Mouse (Mus musculus) adrenal gland, postnatal 36 days (tissue): ENCODE results near the gene Nmrk1. TPM values are rescaled to one million over a fixed set of nuclear protein-coding genes. Genes with fewer than 3 reads are reported as not detected.

Source experiments
- DNase-seq, 2 experiments: peaks; one replicate each; pipeline ENCODE4 v3.0.0; 2021; ENCODE audit warnings: mixed read lengths in 1 of 2
- total RNA-seq, 2 experiments: library from RNA; stranded (reverse); gene quantifications; 2 replicates each; pipeline ENCODE4 v1.2.3; 2021

Nmrk1 gene
- total RNA-seq, 2 experiments from 2014 or later = 9.0 to 17.7 TPM

- DNase-seq = no peak
Observed at GRCm38 (mm10) chr19:18617504-18617903, 14.2 kb upstream of the Nmrk1 start.

- no peak for DNase-seq
Observed at GRCm38 (mm10) chr19:18619060-18619459, 12.7 kb upstream of the Nmrk1 start.

- no peak for DNase-seq
Observed at GRCm38 (mm10) chr19:18619691-18620090, 12.1 kb upstream of the Nmrk1 start.

DNA sequence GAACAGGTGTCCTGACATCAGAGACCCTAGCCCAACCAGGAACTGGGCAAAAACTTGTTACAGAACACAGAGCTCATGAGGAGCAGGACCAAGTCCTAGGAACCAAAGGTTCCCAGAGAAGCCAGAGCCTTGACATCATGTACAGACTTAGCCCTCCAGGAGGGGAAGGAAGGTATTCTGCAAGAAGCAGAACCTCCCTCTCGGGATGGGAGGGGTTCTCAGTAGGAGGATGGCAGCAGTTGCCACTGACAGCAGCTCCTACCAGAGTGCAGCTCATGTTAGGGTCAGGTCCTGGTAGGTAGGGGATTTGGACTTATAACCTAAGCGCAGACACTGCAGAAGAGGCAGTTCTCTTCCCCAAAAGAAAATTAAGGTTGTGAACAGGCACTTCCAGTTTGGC is 7.9 kb upstream of the Nmrk1 start:
- no peak for DNase-seq

DNA sequence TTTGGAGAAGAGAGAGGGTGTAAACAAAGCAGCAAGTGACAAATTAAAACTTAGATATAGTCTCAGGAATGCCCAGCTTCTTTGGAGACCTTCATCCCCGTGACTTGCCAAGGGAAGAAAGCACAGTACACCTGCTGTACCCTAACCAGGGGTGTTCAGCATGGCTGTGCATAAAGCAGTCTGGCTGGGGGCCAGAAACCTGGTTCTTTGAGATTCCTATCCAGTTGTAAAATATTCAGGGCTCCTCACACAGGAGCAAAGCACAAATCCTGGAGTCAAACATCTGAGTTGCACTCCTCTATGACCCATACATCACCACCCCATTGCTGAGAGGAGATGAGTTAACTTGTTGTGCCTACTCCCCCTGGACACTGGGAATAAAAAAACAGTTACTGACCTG is 2.2 kb upstream of the Nmrk1 start:
- peak; percentile 20 to 45 for DNase-seq

DNA sequence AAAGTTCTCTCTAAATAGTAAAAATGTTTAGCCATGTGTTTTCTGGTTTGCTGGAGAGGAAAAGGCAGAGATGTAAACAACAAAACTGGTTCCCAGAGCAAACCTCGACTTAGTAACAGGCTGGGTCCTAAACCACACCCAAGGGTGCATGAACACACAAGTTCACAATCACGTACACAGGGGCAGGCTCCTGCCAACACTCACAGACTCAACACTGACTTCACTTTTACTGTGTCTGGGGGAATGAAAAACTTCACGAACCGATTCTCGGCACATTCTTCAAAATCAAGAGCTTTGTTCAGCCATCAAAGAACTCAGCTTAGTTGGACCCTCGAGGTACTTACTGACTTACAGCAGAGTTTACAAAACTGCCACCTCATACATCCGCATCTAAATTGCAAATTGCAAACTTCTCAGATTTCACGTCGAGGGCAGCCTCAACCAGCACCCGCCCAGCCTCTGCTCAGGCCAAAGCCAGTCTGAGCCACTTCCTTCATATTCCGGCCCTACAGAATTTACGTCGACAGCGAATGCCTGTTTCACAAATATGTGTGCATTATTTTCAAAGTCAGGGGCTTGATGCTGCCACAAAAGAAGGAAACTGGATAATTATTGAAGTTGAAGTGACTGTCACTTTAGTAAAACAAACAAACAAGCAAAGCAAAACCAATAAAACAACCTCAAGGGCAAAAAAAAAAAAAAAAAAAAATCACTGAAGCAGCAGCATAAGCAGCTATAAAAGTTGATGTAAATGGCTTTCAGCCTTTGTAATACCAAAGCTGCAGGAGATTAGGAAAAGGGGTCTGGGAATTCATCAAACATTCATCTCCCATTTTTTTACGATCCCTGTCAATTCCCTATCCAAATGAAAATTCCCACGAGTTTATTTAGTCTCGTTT is 1.3 kb upstream of the Nmrk1 start:
- peak; percentile 46 to 60 for DNase-seq

DNA sequence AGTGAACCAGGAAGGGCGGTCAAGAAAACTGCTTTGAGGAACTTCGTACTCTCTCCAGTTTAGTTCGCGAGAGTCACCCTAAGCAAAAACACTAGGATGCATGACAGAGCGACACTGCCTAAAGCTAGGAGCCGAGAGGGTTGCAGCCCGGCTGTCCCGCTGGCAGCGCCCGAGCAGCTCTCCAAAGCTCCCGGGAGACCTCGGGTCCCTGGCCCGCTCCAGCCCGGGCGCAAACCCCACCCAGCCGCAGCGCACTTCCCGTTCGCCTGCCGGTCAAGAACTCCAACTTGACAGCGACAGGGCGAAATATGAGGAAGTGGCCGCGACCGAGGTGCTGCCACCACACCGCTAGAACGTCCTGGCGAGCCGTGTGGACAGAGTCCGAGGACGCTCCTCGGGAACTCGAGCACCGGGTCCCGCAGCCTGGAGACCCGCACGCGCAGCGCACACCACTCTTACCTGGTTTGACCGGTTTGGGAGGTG is 548 bp upstream of the Nmrk1 start:
- DNase-seq = peak; percentile 74 to 87

DNA sequence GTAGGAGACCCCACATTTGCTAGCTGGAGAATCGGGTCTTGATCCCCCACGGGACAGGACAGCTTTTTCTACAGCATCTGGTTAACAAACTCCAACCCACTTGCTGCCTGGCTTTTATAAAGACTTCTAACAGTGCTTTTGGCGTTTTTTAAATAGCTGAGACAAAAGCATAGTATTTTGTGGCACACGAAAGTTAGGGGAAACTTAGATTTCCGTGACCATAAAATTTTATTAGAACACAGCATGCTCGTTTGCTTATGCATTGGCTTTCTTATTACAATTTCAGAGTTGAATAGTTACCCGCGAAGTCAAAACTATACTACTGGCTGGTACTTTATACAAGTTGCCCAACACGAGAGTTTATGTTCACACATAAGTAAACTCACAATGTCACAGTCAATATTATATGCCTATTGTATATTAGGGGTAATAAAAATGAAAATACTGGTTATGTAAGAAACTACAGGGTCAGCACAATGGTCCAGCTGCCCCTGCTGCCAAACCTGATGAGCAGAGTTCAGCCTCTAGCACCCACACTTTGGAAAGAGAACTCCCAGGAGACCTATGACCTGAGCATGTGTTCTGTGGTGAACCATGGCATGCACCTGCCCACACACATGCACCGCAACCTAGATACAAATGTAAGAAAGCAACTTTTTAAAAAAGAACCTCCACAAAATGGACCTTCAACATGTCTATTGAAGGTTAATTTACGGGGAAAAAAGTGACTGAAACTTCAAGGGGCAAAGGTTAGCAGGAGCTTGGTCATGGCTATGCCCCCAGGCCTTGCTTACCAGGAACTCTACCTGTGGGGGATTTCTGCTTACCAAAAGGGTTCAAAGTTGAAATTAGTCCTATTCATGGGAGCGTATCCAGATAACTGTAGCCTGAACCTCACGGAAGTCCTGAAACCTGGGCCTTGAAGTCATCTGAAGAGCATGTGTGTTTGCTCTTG is 758 bp downstream of the Nmrk1 start:
- DNase-seq = no peak

- no peak for DNase-seq
Observed at GRCm38 (mm10) chr19:18637954-18638353, 6.2 kb downstream of the Nmrk1 start.

DNA sequence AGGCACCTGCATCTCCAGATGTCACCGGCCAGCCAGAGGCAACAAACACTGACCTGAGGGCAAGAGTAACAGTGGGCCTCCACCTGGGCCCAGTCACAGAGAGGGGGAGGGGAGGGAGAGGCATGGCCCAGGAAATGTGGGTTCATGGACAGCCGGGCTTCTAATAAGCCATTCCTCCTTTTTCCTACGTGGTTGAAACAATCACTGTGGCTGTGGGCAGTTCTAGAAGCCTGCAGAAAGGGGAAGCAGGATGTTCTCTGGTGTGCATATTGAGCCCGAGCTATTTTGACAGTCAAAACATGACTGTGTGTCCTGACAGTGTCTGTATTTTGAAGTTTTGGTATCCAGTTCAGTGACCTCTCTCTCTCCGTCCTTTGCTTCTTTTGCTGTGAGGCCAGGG is 7.2 kb downstream of the Nmrk1 start:
- no peak for DNase-seq

- peak in 1 of 2 experiments; percentile 15 for DNase-seq
Observed at GRCm38 (mm10) chr19:18639552-18639951, 7.8 kb downstream of the Nmrk1 start.

GRCm38 (mm10) chr19:18641001-18641400 is 9.3 kb downstream of the Nmrk1 start:
- no peak for DNase-seq

DNA sequence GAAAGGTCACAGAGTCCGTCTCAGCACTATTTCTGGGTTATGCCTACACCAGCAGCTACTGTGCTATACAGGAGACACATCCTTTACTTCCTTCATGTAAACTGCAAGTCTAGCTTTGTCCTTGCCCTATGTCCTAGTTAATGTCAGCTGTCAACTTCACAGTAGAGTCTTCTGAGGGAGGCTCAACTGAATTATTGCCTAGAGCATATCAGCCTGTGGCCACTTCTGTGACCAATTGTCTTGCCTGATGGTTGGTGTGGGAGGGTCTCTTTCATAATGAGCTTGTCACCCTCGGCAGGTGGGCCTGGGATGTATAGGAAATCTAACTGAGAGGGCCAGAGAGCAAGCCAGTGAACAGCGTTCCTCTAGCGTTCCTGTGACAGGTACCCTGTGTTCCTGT is 11.7 kb downstream of the Nmrk1 start:
- no peak for DNase-seq

DNA sequence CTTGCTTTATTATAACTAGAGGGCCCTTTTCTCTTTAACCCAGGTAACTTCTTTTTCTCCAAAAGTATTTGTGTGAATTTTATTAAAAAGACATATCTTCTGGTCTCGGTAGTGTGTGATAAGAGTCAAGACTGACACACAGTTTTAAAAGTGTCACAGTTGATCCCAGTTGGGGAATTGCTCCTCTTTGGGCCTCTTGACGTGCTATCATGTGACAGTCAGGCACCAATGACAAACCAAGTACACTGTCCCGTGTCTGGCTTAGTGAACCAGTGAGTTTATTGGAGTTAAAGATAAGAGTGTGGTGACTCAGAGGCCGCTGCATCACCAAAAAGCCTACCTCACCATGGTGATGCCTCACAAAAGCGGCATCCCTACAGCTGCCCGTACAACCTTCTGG is 12.3 kb downstream of the Nmrk1 start:
- DNase-seq = no peak

DNA sequence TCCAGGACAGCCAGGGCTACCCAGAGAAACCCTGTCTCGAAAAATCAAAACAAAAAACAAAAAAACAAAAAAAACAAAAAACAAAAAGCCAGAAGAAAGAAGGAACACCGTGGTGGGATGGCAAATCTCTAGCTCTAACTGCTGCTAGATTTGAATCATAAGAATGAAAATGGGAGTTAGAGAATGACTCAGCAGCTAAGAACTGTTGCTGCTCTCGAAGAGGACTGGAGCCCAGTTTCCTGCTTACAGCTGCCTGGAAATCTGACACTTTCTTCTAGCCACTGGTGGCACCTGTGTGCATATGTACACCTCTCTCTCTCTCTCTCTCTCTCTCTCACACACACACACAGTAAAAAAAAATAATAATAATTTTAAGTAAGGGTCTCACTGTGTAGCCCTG is 14.6 kb downstream of the Nmrk1 start:
- DNase-seq = no peak

DNA sequence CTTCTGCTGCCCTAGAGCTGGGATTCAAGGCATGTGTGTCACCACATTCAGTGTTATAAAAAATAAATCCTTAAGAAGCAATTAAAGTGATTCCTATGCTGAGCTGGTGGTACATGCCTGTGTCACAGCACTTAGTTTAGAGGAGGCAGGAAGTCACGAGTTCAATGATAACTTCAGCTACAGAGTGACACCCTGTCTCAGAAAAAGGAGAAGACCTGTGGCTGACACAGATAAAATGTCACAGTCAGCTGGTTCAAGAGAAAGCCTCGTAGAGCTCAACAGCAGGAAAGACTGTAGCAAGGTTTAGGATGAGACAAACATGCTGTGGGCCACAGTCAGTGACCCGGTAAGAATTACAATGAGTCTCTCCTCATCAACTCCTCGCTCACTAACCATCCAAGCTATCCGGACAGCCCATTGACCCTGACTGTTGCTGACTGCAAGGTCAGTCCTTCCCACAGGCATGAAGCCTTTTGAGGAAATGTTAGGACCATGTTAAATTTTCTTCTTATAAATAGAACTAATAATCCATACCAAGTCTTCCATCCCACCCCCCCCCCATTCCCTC is 15.2 kb downstream of the Nmrk1 start:
- DNase-seq = peak; percentile 47 to 54

GRCm38 (mm10) chr19:18647775-18648557 is 16.2 kb downstream of the Nmrk1 start:
- no peak for DNase-seq

DNA sequence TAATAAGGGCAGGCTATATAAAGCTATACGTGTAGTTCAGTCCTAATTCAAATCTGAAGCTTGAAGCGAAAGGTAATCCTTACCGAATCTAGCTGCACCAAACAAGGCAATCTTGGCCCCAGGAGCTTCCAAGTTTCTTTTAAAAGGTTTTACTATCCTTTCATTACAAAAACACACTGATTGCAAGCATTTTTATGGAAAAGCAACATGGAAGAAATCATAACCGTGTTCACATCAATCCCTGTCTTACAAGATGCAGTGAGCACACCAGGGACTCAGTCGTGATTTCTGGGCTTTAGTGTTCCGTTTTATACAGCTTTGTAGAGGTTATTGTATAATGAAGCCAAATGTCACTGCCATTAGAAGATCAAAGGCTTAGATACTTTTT is 16.8 kb downstream of the Nmrk1 start:
- DNase-seq = no peak

- DNase-seq = no peak
Observed at GRCm38 (mm10) chr19:18649955-18650354, 18.2 kb downstream of the Nmrk1 start.

DNA sequence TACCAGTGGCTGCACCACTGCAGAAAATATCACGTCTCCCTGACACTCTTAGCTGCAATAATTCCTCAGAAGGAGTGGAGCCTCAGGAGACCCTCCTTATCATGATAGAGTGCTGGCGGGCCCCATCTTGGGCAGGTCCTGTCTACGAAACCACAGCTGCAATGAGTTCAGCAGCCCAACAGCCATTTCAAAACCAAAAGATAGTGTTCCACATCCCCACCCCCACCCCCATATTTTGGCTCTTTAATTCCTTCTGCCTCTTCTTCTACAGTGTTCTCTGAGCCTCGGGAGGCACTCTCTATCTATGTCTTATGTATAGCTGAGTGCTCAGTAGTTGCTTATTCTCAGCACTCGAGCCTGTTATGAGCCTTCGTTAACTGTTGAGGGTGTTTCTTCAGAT is 18.7 kb downstream of the Nmrk1 start:
- DNase-seq = no peak

- peak; percentile 72 to 73 for DNase-seq
Observed at GRCm38 (mm10) chr19:18652592-18652991, 20.8 kb downstream of the Nmrk1 start.

DNA sequence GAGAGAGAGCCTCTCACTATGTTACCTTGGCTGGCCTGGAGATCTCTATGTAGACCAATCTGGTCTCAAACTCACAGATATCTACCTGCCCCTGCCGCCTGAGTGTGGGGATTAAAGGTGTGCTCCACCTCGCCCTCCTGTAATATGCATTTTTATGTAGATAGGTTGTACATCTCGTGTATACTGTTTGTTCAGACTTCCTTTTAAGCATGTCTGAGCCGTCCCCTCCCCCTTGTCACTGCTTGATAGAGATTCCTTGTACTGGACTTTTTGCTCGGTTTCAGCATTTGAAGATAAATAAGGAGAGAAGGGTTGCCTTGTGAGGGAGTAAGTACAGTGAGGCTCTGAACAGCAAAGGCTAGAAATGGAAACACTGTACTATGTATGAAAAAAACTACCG is 21.3 kb downstream of the Nmrk1 start:
- no peak for DNase-seq
